Mouse (Mus musculus): ENCODE measurements at regions not wholly inside any gene's neighbourhood (a gene's known extent, or its start where the extent isn't known, plus 50 kb on each side); places are given as distances from the start of the nearest gene placed in this dataset.

- Histone ChIP-seq H3K4me3 (replicated peaks) (no peak overlapping the region), H3K9me3 (peaks cover 14% of the 10 kb centered on the region; the same call in 1 of the 2 replicates), H3K4me1 (no peaks in the 10 kb centered on the region), H3K36me3 (replicated peaks; ENCODE audit: low read length) (no peaks in the 10 kb centered on the region), H3K27me3 (replicated peaks) (no peaks in the 10 kb centered on the region)
- no peak for TF ChIP-seq GATA1 (IDR thresholded peaks at IDR 0.05; ENCODE audit: borderline replicate concordance, low read length)
- TF ChIP-seq FLI1 (IDR thresholded peaks at IDR 0.05; ENCODE audit: low read length) = no peak
Observed at GRCm38 (mm10) chr13:51328971-51329346, 79.5 kb upstream of the S1pr3 start.

GRCm38 (mm10) chr13:51329717-51330116, 78.7 kb upstream of the S1pr3 start:
- peaks cover 15% of the 10 kb centered on the region; the same call in 1 of the 2 replicates for H3K9me3 ChIP-seq
- TF ChIP-seq GATA1 (IDR thresholded peaks at IDR 0.05; ENCODE audit: borderline replicate concordance, low read length) (no peak), FLI1 (IDR thresholded peaks at IDR 0.05; ENCODE audit: low read length) (no peak)
- H3K36me3 ChIP-seq (replicated peaks; ENCODE audit: low read length) = no peaks in the 10 kb centered on the region
- H3K27me3 ChIP-seq (replicated peaks) = no peaks in the 10 kb centered on the region
- no peaks in the 10 kb centered on the region for H3K4me1 ChIP-seq
- H3K4me3 ChIP-seq (replicated peaks) = no peak overlapping the region

GRCm38 (mm10) chr13:51332271-51332670, 76.2 kb upstream of the S1pr3 start:
- Histone ChIP-seq H3K9me3 (peaks cover 18% of the 10 kb centered on the region; the same call in 1 of the 2 replicates), H3K27me3 (replicated peaks) (no peaks in the 10 kb centered on the region), H3K4me1 (no peaks in the 10 kb centered on the region), H3K4me3 (replicated peaks) (no peak overlapping the region), H3K36me3 (replicated peaks; ENCODE audit: low read length) (no peaks in the 10 kb centered on the region)
- TF ChIP-seq FLI1 (IDR thresholded peaks at IDR 0.05; ENCODE audit: low read length) (no peak), GATA1 (IDR thresholded peaks at IDR 0.05; ENCODE audit: borderline replicate concordance, low read length) (no peak)

- TF ChIP-seq FLI1 (IDR thresholded peaks at IDR 0.05; ENCODE audit: low read length) (no peak), GATA1 (IDR thresholded peaks at IDR 0.05; ENCODE audit: borderline replicate concordance, low read length) (no peak)
Observed at GRCm38 (mm10) chr13:51333481-51333880, 75.0 kb upstream of the S1pr3 start.

GRCm38 (mm10) chr13:51336726-51337125, 71.7 kb upstream of the S1pr3 start:
- Histone ChIP-seq H3K4me3 (replicated peaks) (no peak overlapping the region), H3K36me3 (replicated peaks; ENCODE audit: low read length) (no peaks in the 10 kb centered on the region), H3K9me3 (peaks cover 20% of the 10 kb centered on the region; the same call in 1 of the 2 replicates), H3K4me1 (no peaks in the 10 kb centered on the region), H3K27me3 (replicated peaks) (no peaks in the 10 kb centered on the region)
- TF ChIP-seq FLI1 (IDR thresholded peaks at IDR 0.05; ENCODE audit: low read length) (no peak), GATA1 (IDR thresholded peaks at IDR 0.05; ENCODE audit: borderline replicate concordance, low read length) (no peak)

More at GRCm38 (mm10) chr13:51333481-51333880, 75.0 kb upstream of the S1pr3 start:
- H3K4me3 ChIP-seq (replicated peaks) = no peak overlapping the region
- no peaks in the 10 kb centered on the region for H3K36me3 ChIP-seq (replicated peaks; ENCODE audit: low read length)
- H3K27me3 ChIP-seq (replicated peaks) = no peaks in the 10 kb centered on the region
- H3K4me1 ChIP-seq = no peaks in the 10 kb centered on the region
- H3K9me3 ChIP-seq = peaks cover 18% of the 10 kb centered on the region; the same call in 1 of the 2 replicates

GRCm38 (mm10) chr13:51337931-51338330, 70.5 kb upstream of the S1pr3 start:
- H3K9me3 ChIP-seq = peaks cover 22% of the 10 kb centered on the region; the same call in 1 of the 2 replicates
- H3K4me1 ChIP-seq = no peaks in the 10 kb centered on the region
- no peak overlapping the region for H3K4me3 ChIP-seq (replicated peaks)
- H3K36me3 ChIP-seq (replicated peaks; ENCODE audit: low read length) = no peaks in the 10 kb centered on the region
- H3K27me3 ChIP-seq (replicated peaks) = no peaks in the 10 kb centered on the region
- TF ChIP-seq FLI1 (IDR thresholded peaks at IDR 0.05; ENCODE audit: low read length) (no peak), GATA1 (IDR thresholded peaks at IDR 0.05; ENCODE audit: borderline replicate concordance, low read length) (no peak)

GRCm38 (mm10) chr13:51345321-51345720, 63.1 kb upstream of the S1pr3 start:
- Histone ChIP-seq H3K9me3 (peaks cover 22% of the 10 kb centered on the region), H3K27me3 (replicated peaks) (no peaks in the 10 kb centered on the region), H3K36me3 (replicated peaks; ENCODE audit: low read length) (no peaks in the 10 kb centered on the region), H3K4me3 (replicated peaks) (no peak overlapping the region), H3K4me1 (no peaks in the 10 kb centered on the region)
- no peak for TF ChIP-seq FLI1 (IDR thresholded peaks at IDR 0.05; ENCODE audit: low read length)
- TF ChIP-seq GATA1 (IDR thresholded peaks at IDR 0.05; ENCODE audit: borderline replicate concordance, low read length) = no peak

- H3K36me3 ChIP-seq (replicated peaks; ENCODE audit: low read length) = no peaks in the 10 kb centered on the region
- H3K27me3 ChIP-seq (replicated peaks) = no peaks in the 10 kb centered on the region
- H3K9me3 ChIP-seq = peaks cover 20% of the 10 kb centered on the region
- H3K4me3 ChIP-seq (replicated peaks) = no peak overlapping the region
- TF ChIP-seq GATA1 (IDR thresholded peaks at IDR 0.05; ENCODE audit: borderline replicate concordance, low read length) (no peak), FLI1 (IDR thresholded peaks at IDR 0.05; ENCODE audit: low read length) (no peak)
- H3K4me1 ChIP-seq = no peaks in the 10 kb centered on the region
Observed at GRCm38 (mm10) chr13:51345839-51346550, 62.4 kb upstream of the S1pr3 start.

GRCm38 (mm10) chr13:51348707-51349106, 59.7 kb upstream of the S1pr3 start:
- TF ChIP-seq FLI1 (IDR thresholded peaks at IDR 0.05; ENCODE audit: low read length) (no peak), GATA1 (IDR thresholded peaks at IDR 0.05; ENCODE audit: borderline replicate concordance, low read length) (no peak)

GRCm38 (mm10) chr13:51349818-51350551, 58.5 kb upstream of the S1pr3 start:
- peaks cover 12% of the 10 kb centered on the region; the same call in 1 of the 2 replicates for H3K9me3 ChIP-seq
- no peak overlapping the region for H3K4me3 ChIP-seq (replicated peaks)
- TF ChIP-seq GATA1 (IDR thresholded peaks at IDR 0.05; ENCODE audit: borderline replicate concordance, low read length) (no peak), FLI1 (IDR thresholded peaks at IDR 0.05; ENCODE audit: low read length) (no peak)
- no peaks in the 10 kb centered on the region for H3K27me3 ChIP-seq (replicated peaks)
- no peaks in the 10 kb centered on the region for H3K4me1 ChIP-seq
- H3K36me3 ChIP-seq (replicated peaks; ENCODE audit: low read length) = no peaks in the 10 kb centered on the region

More at GRCm38 (mm10) chr13:51348707-51349106, 59.7 kb upstream of the S1pr3 start:
- Histone ChIP-seq H3K4me3 (replicated peaks) (no peak overlapping the region), H3K9me3 (peaks cover 12% of the 10 kb centered on the region; the same call in 1 of the 2 replicates), H3K27me3 (replicated peaks) (no peaks in the 10 kb centered on the region), H3K4me1 (no peaks in the 10 kb centered on the region), H3K36me3 (replicated peaks; ENCODE audit: low read length) (no peaks in the 10 kb centered on the region)

Measured in megakaryocyte, embryonic 14.5 days (primary cell).